Mouse (Mus musculus) liver, postnatal 0 days (tissue): Measurements from ENCODE around the gene Rag2. TPM values are rescaled to one million over a fixed set of nuclear protein-coding genes. Genes with fewer than 3 reads are reported as not detected.

Source experiments
- ATAC-seq: fragments of 200-750 bp; cut with Nextera tagmentation; 2 replicates; pipeline ENCODE4 v1.8.0; 2017; ENCODE audit warnings: mild to moderate bottlenecking, moderate library complexity
- DNase-seq: peaks from one replicate; pipeline ENCODE4 v3.0.0-alpha.2; 2016
- H3K27ac ChIP-seq: fragments of 300-500 bp; sonication (generic); 2 replicates; pipeline ENCODE4 v1.5.1; 2014; ENCODE audit warnings: antibody characterized with exemption, moderate library complexity, mild to moderate bottlenecking, low read depth
- H3K27me3 ChIP-seq: fragments of 300-500 bp; sonication (generic); 2 replicates; pipeline ENCODE4 v1.6.1; 2014; ENCODE audit warnings: low read length, control low read depth, mixed read lengths; ENCODE audit not compliant: insufficient read depth
- H3K36me3 ChIP-seq: fragments of 300-500 bp; sonication (generic); replicated peaks from 2 replicates; pipeline ENCODE4 v1.6.1; 2014; ENCODE audit warnings: mild to moderate bottlenecking, control low read depth, low read length, moderate library complexity, mixed read lengths; ENCODE audit not compliant: insufficient read depth
- H3K4me1 ChIP-seq: fragments of 300-500 bp; sonication (generic); 2 replicates; pipeline ENCODE4 v1.6.1; 2014; ENCODE audit warnings: antibody characterized with exemption, mild to moderate bottlenecking, control low read depth; ENCODE audit not compliant: insufficient read depth
- H3K4me2 ChIP-seq: fragments of 300-500 bp; sonication (generic); 2 replicates; pipeline ENCODE4 v1.6.1; 2014; ENCODE audit warnings: low read depth, mild to moderate bottlenecking, low read length, moderate library complexity, mixed read lengths
- H3K4me3 ChIP-seq: fragments of 300-500 bp; sonication (generic); 2 replicates; pipeline ENCODE4 v1.5.1; 2014; ENCODE audit warnings: low read depth, low read length
- H3K9ac ChIP-seq: fragments of 300-500 bp; sonication (generic); replicated peaks from 2 replicates; pipeline ENCODE4 v1.6.1; 2014; ENCODE audit warnings: mild to moderate bottlenecking, moderate library complexity
- H3K9me3 ChIP-seq: fragments of 300-500 bp; sonication (generic); 2 replicates; pipeline ENCODE4 v1.6.1; 2016; ENCODE audit warnings: mild to moderate bottlenecking, control low read depth, low read length, mixed read lengths
- CTCF ChIP-seq: sonication (generic); IDR thresholded peaks from 2 replicates; pipeline ENCODE4 v1.5.1; 2016; ENCODE audit warnings: antibody characterized with exemption, low read depth
- EP300 ChIP-seq: IDR thresholded peaks from 2 replicates; pipeline ENCODE4 v1.6.1; 2016; ENCODE audit warnings: antibody characterized with exemption, low read depth, mild to moderate bottlenecking
- whole genome bisulfite sequencing: fragments of 180-500 bp; shearing (Covaris S2); extraction: QIAGEN DNeasy Blood & Tissue Kit; methylation state at CpG from one replicate; pipeline ENCODE4 v1.1.7; 2014; ENCODE audit not compliant: insufficient replicate concordance; 5-methylcytosine and 5-hydroxymethylcytosine counted together
- polyA plus RNA-seq: library from polyadenylated mRNA; unstranded; fragments of >200 nt; fragmentation: Nextera tagmentation; extraction: Ambion mirVana; gene quantifications from 2 replicates; pipeline ENCODE4 v1.2.1, GENCODE M21; 2015

Gene Rag2
- polyA plus RNA-seq, 1 experiment from 2014 or later = 1.1 TPM

- TF ChIP-seq EP300 = no peak
- TF ChIP-seq CTCF = no peak
Measured at GRCm38 (mm10) chr2:101603099-101603498, 21.4 kb upstream of the Rag2 start.

GRCm38 (mm10) chr2:101608232-101608894, 16.2 kb upstream of the Rag2 start:
- Histone ChIP-seq H3K4me3 (no peak overlapping the region), H3K9ac (no peak overlapping the region), H3K9me3 (no peaks in the 10 kb centered on the region), H3K27ac (no peak overlapping the region), H3K36me3 (no peaks in the 10 kb centered on the region), H3K27me3 (no peaks in the 10 kb centered on the region), H3K4me2 (no peak overlapping the region), H3K4me1 (no peaks in the 10 kb centered on the region)
- no peak for ATAC-seq
- no peak for TF ChIP-seq CTCF
- TF ChIP-seq EP300 = no peak
- DNase-seq = peak; percentile 17
- WGBS = 63% methylated on average over 7 of the region's 7 CpGs

More at GRCm38 (mm10) chr2:101603099-101603498, 21.4 kb upstream of the Rag2 start:
- H3K4me2 ChIP-seq = no peak overlapping the region
- 76% methylated on average over 1 of the region's 1 CpGs for WGBS
- H3K36me3 ChIP-seq = no peaks in the 10 kb centered on the region
- no peaks in the 10 kb centered on the region for H3K4me1 ChIP-seq
- H3K9ac ChIP-seq = no peak overlapping the region
- H3K27ac ChIP-seq = no peak overlapping the region
- no peaks in the 10 kb centered on the region for H3K9me3 ChIP-seq
- no peak for ATAC-seq
- DNase-seq = no peak
- no peak overlapping the region for H3K4me3 ChIP-seq
- no peaks in the 10 kb centered on the region for H3K27me3 ChIP-seq

- 82% methylated on average over 3 of the region's 3 CpGs for WGBS
- no peak for TF ChIP-seq EP300
- TF ChIP-seq CTCF = no peak
- ATAC-seq (no peak), DNase-seq (no peak)
- Histone ChIP-seq H3K4me2 (no peak overlapping the region), H3K36me3 (no peaks in the 10 kb centered on the region), H3K9me3 (no peaks in the 10 kb centered on the region), H3K27ac (no peak overlapping the region), H3K4me1 (no peaks in the 10 kb centered on the region), H3K4me3 (no peak overlapping the region), H3K27me3 (no peaks in the 10 kb centered on the region), H3K9ac (no peak overlapping the region)
Measured at GRCm38 (mm10) chr2:101610861-101611260, 13.7 kb upstream of the Rag2 start.

- WGBS = 55% methylated on average over 10 of the region's 10 CpGs
- TF ChIP-seq EP300 (no peak), CTCF (no peak)
- no peaks in the 10 kb centered on the region for H3K9me3 ChIP-seq
- DNase-seq = no peak
- H3K27me3 ChIP-seq = no peaks in the 10 kb centered on the region
- no peak overlapping the region for H3K4me3 ChIP-seq
- H3K27ac ChIP-seq = no peak overlapping the region
- H3K9ac ChIP-seq = no peak overlapping the region
- no peak overlapping the region for H3K4me2 ChIP-seq
- H3K36me3 ChIP-seq = no peaks in the 10 kb centered on the region
- no peaks in the 10 kb centered on the region for H3K4me1 ChIP-seq
- ATAC-seq = no peak
Measured at GRCm38 (mm10) chr2:101615464-101616305, 8.8 kb upstream of the Rag2 start.

GRCm38 (mm10) chr2:101618373-101618772, 6.1 kb upstream of the Rag2 start:
- Histone ChIP-seq H3K9me3 (no peaks in the 10 kb centered on the region), H3K4me1 (0 out of 2 replicates have a peak, but pooled peaks cover 2% of the 10 kb centered on the region), H3K4me2 (no peak overlapping the region), H3K27ac (no peak overlapping the region), H3K27me3 (no peaks in the 10 kb centered on the region), H3K9ac (no peak overlapping the region), H3K36me3 (no peaks in the 10 kb centered on the region), H3K4me3 (no peak overlapping the region)
- DNase-seq = no peak
- ATAC-seq = no peak
- TF ChIP-seq CTCF (no peak), EP300 (no peak)
- WGBS = 47% methylated on average over 4 of the region's 4 CpGs

GRCm38 (mm10) chr2:101620899-101621298, 3.6 kb upstream of the Rag2 start:
- ATAC-seq (no peak), DNase-seq (no peak)
- H3K4me3 ChIP-seq = no peak overlapping the region
- no peaks in the 10 kb centered on the region for H3K36me3 ChIP-seq
- WGBS = 57% methylated on average over 3 of the region's 3 CpGs
- 0 out of 2 replicates have a peak, but pooled peaks cover 2% of the 10 kb centered on the region for H3K4me1 ChIP-seq
- no peak overlapping the region for H3K9ac ChIP-seq
- H3K27ac ChIP-seq = no peak overlapping the region
- H3K4me2 ChIP-seq = no peak overlapping the region
- TF ChIP-seq EP300 (no peak), CTCF (no peak)
- H3K9me3 ChIP-seq = no peaks in the 10 kb centered on the region
- no peaks in the 10 kb centered on the region for H3K27me3 ChIP-seq
